Mouse (Mus musculus) ES-CJ7 (cell line): ENCODE measurements at regions not wholly inside any gene's neighbourhood (a gene's known extent, or its start where the extent isn't known, plus 50 kb on each side); places are given as distances from the start of the nearest gene placed in this dataset.

ENCODE experiments used
- DNase-seq: peaks from one replicate; pipeline ENCODE4 v3.0.0; 2011; ENCODE audit warnings: low read depth, low spot score

DNA sequence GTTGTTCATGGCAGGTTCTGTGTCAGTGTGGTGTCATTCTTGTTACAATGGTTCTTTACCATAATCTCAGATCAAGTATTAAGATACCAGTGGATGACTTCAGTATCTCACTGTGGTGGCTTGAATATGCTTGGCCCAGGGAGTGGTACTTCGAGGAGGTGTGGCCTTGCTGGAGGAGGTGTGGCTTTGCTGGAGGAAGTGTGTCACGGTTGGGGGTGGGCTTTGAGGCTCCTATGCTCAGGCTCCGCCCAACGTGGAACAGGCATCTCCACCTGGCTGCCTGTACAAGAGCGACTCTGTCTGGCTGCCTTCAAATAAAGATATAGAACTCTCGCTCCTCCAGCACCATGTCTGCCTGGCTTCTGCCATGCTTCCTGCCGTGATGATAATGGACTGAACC, 63.6 kb downstream of the Cd2 start:
- DNase-seq: peak; percentile 93

DNA sequence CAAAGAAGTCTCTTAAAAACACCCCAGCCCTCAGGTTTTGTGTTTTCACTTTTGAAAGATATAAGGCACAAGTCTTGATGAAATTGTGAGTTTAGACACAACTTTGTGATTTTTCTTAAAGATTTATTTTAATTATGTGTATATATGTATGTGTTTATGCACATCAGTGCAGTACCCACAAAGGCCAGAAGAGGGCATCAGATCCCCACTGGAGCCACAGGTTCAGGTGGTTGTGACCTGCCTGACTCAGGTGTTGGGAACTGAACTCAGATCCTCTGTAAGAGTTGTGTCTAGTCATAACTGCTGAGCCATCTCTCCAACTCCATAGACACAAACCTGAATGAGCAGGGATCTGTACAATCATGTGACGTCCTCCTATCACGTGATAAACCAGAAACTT, 67.8 kb downstream of the Cd2 start:
- DNase-seq: peak; percentile 30

DNA sequence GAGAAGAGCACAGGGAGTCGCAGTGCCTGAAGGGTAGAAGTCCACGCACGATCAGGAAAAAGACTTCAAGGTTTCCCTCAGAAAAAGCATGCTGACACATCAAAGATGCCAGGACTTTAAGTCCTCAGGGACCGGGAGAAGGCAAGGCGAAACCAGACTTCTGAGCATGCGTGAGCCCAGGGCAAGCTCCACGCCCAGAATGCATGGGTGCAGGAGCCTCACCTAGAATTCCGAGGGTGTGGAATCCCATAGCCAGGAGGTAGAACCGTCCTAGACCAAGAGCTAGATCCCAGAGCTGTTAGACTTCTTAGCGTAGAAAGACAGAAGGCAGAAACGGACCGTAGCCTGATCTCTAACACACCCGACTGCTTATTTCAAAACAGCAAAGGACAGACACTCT, 71.0 kb downstream of the Cd2 start:
- peak; percentile 49 for DNase-seq

DNA sequence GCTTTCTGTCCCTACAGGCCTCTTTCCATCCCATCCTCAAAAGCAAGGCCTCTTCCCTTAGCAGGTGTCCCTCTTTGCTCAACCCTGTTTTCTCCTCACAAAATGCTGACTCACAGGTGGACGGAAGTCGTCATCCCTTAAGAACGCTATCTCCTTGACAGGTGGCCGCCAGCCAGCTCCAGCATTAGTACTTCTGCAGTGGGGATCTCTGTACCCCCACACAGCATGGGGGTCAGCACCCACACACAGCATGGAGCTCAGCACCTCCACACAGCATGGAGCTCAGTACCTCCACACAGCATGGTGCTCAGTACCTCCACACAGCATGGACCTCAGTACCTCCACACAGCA, 74.6 kb downstream of the Cd2 start:
- DNase-seq: no peak

DNA sequence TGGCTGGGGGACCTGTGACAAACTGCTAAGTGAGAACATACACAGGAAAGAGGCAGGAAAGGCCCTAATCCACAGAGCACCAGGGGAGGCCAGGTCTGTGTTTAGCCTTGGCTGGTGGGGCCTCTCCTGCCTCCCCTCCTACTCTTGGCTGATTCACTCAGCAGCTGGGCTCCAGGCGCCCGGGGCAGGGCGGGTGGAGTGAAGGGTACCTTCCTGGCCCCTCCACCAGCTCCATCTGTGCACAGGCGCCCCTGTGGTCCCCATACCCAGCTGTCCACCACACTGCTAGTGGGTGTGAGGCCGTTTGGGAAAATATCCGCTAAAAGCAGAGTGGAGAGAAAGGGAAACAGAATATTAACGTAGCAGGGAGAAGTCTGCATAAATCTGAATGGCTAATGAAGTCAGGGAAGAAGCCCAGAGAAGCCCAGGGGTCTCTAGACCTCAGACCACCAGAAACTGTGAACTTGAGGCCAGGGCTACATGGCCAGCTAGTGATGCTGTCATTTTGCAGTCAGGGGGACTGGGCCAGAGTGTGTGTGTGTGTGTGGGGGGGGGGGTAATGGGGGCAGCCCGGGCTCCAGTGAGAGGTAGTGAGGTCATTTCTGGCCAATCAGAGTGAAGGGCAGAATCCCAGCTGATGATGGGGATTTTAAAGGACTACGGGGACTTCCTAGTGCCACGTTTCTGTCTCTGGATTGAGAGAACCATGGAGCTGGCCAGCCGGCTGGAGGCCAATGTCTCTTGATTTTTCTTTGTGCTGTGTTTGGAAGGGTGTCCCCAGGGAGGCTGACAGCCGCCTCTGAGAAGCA, 75.1 kb downstream of the Cd2 start:
- DNase-seq: no peak

DNA sequence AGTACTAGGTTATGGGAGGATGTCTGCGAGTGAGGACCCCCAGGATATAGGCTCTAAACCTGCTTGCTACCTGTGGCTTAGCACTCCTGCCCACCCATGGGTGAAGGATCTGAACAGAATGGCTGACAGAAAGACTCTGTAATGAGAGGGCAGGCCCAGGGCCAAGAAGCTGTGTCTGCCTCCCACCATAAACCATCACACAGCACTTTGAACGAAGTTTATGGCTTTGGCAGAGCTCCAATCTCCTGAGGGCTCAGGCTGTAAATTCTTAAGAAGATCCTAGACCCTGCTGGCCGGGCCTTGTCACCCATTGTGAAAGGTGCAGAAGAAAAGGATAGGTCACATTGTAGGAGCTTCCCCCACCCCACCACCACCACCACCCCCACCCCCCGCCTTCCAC, 75.8 kb downstream of the Cd2 start:
- no peak for DNase-seq

DNA sequence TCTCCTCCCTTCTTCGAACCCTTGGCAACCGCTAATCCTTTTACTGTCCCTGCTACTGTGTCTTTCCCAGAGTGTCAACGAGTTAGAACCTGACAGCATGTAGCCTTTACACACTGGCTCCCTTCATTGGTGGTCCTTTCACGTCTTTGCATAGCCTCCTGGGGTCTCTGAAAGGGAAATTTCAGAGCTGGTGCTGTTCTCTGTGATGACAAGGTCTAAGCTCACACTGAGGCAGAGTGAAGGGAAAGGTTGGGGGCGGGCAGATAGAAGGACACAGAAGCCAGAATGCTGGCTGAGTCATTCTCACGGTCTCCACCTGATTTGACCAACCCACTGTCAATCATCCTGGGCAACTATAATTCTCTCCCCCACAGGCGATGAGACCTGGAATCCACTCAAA, 78.2 kb downstream of the Cd2 start:
- DNase-seq: no peak

DNA sequence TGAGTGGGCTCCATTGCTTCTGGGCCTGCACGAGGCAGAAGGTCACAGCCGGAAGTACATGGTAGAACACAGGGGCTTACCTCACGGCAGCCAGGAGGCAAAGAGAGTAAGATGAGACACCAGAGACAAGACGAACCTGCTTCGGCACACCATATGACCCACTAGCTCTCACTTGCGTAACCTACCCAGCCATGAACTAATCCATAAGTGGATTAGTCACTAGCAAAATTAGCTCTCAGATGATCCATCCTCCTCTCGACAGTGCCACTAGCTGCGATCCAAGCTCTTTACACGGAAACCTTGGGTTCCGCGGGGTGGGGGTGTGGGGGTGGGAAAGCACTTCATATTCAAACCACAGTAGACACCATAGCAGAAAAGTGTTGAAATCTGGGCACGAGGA, 79.0 kb downstream of the Cd2 start:
- DNase-seq: no peak

DNA sequence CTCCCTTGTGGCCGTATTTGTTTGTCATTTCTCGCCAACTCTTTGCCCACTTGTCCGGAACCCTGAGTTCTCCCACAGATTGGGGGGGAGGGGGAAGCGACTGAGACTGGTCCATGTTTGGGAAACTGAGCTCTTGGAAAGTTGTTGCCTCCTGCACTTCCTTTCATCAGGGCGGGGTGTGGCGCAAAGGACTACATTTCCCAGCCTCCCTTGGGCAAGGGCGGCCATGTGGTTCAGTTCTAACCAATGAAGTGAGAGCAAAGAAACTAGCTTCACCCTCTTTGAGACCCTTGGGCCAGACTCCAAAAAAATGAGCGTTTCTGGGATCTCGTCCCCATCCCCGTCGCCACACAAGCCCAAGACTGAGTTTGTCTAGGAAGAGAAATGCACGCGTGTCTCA, 81.6 kb downstream of the Cd2 start:
- DNase-seq: peak; percentile 67

DNA sequence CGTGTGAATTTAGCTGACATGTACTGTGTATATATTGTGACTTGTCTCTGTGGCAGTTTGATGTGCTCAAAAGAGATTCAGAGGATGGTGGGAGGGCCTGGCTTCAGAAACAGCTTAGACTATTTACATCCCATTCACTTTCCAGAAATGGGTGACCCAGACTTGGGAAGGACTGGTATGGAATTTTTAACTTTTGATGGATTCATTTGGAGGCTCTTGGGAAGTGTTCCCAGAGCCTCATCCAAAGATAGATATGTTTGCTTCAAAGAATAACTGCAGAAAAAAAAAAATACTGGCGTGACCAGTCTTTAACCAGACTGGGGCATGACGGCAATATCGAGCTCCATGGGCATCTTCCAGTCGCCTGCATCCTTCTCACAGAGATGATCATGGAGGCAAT, 84.6 kb upstream of the Ptgfrn start:
- DNase-seq: no peak

DNA sequence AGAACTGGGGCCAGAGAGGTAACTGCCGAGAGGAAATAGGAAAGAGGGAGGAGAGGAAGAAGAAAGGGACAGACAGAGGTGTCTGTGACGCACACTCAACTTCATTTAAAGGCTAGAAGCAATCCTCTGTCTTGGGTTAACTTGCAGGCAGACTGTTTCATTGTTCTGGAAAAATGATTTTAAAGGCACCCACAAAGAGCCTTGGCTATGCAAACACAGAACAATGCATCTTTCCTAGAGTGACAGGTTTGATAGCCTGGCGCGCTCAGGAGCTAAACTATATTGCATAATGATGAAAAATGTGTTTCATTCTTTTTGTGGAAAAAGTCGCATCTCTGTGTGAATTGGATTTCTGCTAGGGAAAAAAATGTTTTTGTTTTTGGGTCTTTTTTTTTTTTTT, 84.2 kb upstream of the Ptgfrn start:
- no peak for DNase-seq

DNA sequence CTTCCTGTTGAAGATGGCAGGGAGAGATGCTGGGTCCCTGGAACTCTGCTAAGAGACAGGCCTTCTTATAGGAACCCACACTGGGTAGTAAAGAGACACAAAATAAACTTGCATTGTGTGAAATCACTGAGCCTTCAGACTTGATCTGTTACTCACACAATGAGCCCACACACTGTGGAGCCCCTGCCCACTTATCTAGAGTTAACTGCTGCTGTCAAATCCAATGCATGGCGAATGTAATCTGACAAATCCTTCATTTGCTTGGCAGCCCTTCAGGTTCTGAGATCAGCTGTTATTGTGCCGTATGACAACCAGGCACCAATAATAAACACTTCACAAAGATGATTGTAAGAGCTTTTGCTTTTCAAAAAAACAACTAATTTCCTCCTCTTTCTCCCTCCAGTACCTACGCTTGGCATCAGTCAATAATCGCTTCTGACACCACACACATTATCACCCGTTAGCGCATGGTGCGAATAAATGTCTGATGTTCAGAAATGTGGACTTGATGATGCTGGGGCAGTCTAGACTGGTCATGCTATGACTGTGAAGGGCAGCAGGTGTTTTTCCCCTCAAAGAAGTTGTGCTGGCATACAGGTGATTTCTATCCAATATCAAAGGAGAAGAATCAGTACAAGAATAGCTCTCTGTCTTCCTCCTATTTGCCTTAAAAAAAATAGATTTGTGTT, 81.4 kb upstream of the Ptgfrn start:
- DNase-seq: no peak

DNA sequence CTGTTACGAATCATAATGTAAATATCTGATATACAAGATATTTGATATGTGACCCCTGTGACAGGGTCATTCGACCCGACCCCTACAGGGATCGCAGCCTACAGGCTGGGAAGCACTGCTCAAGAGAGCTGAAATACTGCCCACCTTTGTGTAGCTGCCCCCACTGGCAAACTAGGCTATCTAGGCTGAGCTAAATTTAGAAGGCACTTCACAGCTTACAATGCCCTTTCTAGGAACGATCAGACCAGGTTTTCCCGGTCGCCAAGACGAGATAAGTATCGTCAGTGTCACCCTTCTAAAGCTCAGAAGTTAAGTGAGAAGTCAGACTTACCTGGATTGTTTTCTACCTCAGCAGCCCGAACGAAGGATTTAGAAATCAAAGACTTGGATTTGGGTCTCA, 71.9 kb upstream of the Ptgfrn start:
- no peak for DNase-seq

DNA sequence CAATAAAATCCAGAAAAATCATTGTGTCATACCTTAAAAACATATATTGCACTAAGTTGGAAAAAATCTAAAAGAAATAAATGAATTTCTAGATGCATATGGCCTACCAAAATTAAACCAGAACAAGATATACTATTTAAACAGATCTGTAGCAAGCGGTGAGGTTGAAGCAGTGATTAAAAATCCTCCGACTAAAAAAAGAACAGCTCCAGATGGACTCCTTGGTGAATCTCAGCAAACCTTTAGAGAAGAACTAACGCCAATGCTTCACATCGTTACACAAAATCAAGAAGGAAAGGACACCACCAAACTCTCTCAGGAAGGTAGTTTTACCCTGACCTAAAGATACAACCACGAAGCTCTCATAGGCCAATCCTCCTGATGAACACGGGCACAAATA, 63.9 kb upstream of the Ptgfrn start:
- no peak for DNase-seq

DNA sequence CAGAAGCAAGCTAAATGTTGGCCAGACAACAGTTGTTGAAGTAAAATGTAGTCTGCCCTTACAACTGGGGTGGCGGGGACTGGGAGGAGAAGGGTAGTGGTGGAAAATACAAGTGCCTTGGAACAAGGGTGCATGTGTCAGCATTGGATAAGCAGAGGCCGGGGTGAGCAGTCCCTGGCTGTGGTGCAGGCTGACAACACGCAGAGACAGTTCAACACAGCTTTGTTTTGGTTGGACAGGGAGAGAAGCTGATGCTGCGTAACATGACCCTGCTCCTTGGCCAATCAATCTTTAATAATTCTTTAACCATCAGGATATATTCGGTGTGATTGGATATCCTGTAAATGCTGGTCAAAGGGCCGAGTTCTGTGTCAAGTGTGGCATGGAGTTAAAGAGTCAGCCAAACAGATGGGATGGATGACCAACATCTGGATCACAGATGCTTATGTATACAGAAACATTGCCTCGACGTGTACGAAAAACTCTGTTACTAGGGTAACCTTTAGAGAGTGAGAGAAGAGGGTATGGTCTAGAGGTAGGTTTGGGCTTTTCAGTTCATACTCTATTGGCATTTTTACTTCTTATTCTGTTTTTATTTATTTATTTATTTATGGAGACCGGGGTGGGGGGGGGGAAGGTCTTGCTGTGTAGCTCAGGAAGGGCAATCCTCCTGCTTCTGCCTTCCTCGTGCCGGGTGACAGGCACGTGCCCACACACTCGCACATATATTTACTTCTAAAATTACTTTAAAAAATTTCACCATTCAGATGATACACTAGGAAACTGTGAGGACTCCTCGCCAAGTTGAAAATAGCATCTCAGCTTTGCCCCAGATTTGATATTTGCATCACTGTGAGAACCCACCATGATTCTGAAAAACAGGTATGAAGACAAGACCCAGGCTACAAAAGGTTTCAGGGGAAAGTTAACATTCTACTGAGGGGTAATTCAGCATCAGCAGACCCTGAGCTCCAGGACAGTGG, 60.2 kb upstream of the Ptgfrn start:
- no peak for DNase-seq

DNA sequence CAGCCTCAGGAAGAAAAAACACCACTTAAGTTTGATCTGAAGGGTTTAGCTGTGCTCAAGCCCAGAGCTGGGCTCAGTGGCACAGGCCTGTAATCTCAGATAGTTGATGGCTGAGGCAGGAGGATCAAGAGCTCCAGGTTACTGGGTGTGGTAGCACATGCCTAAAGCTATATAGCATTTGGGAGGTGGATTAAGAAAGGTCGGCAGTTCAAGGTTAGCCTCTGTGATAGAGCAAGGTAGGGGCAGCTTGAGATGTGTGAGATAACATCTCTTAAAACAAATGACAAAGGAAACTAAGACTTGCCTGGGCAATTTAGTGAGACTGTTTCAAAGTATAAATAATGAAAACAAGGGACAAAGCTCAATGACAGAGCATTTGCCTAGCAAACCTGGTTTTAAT, 56.9 kb upstream of the Ptgfrn start:
- peak; percentile 64 for DNase-seq

DNA sequence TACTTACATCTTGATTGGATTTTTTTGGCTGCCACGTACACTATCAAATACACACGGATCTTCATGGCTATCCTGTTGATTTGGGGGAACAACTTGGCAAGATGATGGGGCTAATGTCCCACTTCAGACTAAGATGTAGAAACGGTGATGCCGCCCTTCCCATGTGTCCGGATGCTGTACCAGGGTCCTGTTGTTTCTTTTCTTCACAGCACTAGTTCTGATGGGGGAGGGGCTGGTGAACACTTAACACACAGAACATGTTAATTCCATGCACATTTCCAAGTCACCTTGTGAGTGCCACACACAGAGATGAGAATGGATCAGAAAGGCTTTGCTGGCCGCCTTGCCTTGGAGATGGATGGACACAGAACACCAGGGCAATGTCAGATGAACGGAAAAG, 56.5 kb upstream of the Ptgfrn start:
- DNase-seq: no peak

DNA sequence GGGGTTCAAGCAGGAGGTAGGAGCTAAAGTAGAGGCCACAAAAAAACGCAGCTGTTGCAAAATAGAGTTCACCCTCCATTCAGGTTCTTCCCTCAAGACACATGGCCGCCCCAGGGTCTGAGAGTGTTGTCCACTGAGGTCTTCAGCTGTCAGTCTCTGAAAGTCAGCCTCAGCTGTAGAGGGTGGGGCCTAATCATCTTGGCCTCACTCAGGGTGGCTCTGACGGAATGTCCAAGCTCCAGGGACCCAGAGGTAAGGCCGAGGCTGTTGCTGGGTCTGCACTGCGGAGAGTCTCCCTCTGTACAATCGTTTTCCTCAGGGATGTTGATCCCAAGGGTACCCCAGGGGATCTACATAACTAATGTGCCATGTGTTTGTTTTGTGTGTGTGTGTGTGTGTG, 55.2 kb upstream of the Ptgfrn start:
- DNase-seq: no peak

DNA sequence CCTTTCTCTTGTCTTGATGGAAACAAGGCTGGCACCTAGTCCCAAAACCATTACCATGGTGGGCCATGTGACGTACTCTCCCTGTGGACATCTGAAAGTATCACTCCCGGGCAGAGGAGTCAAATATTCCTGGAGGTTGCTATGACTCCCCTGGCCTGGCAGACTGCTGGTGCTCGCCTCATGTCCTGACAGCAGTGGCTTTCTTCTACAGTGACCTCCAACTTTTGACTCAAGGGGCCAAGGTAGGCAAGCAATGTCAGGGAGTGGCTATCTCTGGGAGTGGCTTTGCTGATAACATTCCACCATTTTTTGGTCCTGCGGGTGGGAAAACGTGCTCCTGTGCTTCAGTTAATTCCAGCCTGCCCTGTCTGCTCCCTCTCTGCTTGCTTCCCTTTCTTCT, 54.7 kb upstream of the Ptgfrn start:
- peak; percentile 48 for DNase-seq

DNA sequence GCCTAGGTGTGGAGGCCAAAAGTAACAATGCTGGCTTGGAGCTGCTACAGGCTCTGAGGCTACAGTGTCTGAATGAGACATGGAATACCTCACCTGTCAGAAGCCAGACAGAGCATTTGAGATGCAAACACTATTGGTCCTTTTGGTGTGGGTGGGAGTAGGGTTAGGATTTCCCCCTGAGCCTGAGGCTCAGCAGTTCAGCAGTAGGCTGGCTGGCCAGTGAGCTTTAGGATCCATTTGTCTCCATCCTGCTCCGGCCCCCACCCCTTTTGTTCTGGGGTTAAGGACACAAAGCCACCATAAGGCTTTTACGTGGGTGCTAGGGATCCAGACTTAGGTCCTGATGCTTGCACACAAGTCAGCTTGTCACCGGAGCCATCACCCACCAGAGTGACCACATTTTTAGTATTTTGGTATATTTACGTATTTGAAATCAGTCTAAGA, 53.9 kb upstream of the Ptgfrn start:
- peak; percentile 77 for DNase-seq

DNA sequence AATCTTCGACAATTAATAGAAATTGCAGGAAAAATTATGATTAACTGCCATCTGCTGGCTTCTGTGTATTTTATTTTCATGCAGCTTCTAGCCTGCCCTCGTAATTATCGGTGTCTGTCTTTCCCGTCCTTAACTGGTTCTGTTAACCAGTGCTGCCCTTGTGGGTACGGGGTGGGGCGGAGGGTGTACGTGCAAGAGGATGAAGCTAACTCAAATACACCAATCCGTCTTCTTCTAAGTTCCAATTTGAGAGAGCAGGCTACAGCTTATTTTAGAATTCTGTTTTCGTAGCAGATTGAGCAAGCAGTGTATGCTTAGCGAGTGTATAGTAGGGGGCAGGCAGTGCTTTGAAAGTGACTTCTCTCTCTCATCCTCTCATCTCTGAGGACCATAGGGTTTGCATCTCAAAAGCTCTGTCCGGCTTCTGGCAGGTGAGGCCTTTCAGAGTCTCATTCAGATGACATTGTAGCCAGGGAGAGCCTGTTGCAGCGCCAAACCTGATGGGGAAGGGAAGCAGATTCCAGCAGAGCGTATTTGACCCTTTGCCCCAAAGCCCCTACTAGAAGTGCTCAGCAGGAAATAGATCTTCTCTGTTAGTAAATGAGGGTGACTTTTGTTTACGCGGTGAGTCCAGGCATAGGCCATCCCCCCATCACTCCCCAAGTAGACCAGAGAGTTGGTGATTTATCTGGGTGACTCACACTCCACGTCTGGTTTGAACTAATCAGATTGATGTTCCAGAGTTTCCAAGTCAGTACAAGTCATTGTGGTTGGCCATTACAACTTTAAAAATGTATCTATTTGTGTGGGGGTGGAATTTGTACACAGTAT, 53.3 kb upstream of the Ptgfrn start:
- DNase-seq: peak; percentile 96
